Mouse (Mus musculus) adipocyte (in vitro differentiated cells): ENCODE measurements at regions not wholly inside any gene's neighbourhood (a gene's known extent, or its start where the extent isn't known, plus 50 kb on each side); places are given as distances from the start of the nearest gene placed in this dataset.

Source experiments
- DNase-seq: peaks from one replicate; pipeline ENCODE4 v3.0.0-alpha.2; 2016; ENCODE audit warnings: low spot score

DNA sequence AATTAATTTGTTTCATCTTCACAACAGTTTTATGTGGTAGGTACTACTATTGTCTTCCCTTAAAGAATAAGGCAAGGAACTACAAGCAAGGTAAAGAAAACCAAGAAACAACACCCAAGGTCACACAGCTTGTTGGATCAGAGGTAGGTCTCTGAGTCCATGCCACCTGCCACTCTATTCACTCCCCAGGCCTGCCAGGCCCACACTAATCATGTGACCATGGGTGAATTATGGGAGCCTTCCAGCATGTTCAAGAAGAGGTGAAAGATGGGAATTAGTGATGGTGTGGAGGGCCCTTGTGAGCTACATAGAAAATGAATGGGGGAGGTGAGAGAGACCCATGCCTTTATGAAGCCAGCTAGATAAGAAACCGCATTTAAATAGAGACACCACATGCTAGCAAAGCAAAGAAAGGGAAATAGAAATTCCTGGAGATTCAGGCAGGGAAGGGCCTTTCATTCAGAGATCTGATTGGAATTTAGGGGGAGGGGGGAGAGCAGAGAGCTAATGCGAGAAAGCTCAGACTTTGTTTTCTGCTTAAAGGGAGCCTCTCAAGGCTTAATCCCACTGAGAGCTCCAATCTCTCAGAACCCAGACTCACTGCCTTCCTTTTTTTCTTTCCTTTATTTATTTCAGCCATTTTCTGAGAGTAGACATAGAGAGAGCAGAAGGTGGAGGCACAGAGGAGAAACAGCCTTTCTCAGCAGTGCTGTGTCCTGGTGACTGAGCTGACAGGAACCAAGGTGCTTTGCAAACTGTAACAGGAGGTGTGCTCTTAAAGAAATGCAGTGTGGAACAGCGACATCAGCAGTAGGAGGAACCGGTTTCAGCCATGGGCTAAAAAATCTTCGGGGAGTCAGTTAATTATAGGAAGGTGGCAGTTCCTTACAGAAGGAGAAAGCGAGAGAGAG is 160.0 kb downstream of the Spata19 start:
- DNase-seq: no peak

DNA sequence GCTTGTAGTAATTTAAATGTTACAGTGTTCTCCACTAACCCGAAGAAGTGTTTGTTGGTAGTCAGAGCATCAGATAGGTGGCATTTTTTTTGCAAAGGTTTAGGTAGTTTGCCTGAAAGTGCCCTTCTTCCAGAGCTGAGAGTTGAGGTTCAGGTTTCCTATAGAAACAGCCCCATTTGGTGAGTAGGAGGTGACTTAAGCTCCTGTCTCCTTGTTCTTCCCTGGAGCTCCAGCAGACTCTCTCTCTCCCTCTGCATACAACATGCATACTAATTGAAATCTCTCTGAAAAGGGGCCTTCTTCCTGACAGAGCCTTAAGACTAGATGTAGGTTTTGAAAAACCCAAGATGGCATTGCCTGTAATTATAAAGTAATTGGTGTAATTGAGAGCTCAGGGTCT is 161.3 kb downstream of the Spata19 start:
- no peak for DNase-seq

DNA sequence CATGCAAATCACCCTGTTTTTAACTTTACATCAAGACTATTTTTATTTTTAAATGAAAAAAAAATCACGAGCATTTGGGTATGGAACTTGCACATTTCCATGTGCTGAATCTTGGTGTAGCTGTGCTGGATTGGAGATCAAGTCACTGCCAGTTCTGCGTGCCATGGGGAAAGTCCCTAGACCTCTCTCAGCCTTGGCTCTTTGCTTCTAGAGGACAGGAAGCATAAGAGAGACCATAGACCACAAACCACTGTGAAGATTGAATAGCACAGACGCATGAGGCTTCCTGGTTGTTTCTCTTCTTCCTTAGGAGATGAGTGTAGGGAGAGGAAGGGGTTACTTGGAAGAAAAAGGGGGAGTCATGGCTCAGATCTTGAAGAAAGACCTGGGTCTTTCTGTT is 161.7 kb downstream of the Spata19 start:
- no peak for DNase-seq

DNA sequence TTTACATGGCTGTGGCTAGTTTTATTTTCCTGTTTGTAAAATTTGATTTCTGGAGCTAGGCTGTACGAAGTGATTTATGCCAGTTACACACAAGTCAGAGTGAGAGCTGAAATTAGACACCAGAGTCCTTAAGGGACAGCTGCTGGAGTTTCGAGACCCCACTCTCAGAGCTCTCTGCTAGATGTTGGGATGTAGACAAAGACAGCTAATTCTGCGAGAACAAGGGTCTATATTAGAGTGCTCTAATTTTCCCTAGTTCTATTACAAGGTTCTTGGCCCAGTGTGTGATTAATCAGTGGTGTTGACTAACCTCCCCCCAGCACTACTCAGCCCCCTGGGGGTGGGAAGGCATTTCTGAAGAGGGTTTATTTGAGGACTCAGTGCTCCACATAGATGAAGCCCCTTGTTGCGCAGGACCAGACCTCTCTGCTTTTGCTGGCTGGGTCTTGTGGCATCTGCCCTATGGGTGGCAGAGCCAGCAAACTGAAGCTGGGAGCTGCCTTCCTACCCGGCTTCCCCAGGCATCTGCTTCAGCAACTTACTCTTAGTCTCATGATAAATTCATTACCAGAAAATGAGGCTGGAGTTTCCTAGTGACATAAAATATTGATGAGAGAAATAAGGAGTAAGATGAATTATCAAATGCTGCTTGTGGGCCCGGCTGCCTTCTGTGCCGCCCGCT is 171.9 kb downstream of the Spata19 start:
- no peak for DNase-seq

DNA sequence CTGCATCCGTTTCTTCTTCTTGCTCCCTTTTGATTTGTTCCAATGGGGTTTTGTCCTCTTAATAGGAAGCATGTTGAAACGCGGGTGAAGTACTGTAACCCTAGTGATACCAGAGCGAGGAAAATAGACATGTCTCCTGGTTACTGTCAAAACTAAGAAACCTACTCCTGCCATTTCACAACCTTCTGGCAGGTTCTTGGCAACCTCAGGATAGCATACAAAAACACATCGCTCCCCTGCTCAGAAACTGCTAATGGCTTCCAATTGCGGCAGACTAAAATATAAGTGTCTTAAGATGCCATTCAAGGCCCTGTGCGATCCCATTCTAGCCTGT is 172.4 kb downstream of the Spata19 start:
- no peak for DNase-seq

DNA sequence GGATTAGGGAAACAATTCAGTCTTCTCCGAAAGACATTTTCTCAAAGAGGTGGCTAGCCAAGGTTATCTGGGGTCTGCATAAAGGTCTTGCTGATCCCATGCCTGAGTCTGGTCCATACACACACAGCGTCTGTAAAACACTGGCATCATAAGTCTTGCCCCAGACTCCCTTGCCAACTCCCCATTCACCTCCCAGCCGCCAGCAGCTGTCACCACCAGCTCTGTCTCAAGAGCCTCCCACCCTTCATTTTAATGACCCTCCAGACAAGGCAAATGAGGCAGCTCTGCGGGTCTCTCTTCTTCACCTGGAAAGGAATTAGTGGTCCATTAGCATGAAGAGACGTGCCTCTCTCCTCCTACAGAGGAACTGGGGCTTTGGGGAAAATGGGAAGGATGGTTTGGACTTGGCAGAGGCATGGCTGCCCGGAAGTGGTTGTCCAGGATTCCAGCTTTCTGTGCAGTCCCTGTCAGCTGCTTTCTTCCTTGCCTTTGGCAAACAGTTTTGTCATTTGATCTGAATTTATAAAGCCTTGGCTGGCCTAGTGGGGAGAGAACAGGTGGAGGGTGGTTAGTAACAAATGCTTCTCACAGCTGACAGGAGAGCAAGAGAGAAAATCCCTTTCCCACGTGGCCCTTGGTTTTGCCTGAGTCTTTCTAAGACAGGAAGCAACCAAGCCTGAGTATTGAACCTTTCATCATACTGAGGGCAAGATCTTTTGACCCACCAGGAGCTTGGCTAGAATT is 173.3 kb upstream of the Opcml start:
- no peak for DNase-seq

DNA sequence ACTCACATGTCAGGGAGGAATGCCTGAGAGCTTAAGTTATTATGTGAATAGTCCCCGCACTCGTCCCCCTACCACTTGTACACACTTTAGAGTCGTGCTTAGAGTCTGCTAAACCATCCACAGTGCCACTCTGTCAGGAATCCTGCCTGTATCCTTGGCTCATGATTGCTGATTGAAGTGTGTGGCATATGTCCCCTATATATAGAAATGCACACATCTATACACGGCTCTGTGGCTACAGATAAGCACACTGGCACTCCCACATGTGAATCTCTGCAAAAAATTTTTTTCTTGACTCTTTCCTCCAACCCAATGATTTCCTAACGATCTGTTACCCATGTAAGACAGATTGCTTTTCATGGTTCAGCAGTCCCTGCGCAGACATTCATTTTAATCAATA is 155.7 kb upstream of the Opcml start:
- DNase-seq: no peak

DNA sequence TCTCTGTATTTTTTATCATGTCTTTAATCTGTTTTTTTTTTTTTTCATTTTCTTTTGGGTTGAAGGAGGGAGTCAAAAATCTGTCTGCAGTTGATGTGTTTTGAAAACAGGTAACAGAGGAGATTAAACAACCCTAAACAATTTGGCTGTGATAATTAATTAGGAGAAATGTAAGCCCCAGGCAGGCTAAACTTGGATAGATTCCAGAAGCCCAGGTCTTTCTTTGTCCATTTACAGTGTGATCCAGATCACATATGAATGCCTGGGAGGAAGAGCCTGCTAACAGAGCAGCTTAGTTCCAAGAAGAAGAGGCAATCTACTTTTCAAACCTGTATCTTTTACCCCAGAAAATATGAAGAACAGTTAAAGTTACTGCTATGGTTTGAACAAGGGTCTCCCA is 150.0 kb upstream of the Opcml start:
- DNase-seq: no peak

DNA sequence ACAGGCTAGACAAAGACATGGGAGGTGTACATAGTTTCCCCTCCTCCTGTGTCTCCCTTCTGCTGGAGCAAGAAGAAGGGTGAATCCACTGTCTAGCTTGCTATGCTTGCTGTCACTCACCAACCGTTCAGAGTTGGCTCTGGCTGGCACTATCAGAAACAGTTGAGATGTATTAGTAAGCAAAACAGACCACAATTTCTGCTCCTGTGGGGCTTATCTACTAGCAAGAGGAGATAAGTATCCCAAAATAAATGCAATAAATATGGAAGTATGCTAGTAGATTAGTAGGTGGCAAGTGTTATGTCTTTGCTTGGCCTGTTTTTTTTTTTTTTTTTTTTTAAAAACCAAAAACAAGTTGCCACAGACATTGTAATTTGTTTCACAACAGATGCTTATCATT is 147.3 kb upstream of the Opcml start:
- DNase-seq: no peak

DNA sequence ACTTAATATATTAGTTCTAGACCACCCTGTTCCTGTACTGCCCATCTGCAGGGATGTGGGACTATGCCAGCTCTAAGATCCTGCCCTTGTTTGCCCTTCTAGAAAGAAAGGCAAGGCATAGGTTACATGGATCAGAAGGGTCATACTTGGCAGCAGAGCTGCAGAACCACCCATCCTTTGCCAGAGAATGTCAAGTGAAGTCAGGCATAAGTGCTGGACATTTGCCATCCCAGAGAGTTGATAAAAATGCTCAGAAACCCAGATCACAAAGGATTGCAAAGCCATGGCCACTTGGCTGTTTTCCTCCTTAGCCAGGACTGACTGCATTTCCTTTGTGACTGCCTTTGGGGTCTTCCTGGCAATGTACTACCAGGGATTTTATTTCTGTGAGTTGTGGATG is 146.7 kb upstream of the Opcml start:
- DNase-seq: no peak

DNA sequence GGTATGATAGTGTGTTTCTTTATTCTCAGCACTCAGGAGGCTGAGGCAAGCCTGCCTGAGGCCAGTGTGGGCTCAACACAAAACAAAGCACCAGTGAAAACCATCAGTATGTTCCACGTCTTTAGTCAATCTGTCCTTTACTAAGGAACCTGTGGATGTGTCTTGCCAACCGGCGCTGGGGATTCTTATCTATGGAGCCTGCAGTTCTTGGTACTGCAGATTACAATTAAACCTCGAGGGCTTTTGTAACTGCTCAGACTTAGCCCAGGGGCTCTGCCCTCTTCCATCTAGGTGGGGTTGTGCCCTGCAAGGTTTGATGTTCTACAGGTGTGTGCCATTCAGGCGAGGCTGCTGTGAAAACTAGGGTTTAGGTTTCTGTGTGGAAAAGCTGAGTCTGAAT is 145.1 kb upstream of the Opcml start:
- DNase-seq: no peak

DNA sequence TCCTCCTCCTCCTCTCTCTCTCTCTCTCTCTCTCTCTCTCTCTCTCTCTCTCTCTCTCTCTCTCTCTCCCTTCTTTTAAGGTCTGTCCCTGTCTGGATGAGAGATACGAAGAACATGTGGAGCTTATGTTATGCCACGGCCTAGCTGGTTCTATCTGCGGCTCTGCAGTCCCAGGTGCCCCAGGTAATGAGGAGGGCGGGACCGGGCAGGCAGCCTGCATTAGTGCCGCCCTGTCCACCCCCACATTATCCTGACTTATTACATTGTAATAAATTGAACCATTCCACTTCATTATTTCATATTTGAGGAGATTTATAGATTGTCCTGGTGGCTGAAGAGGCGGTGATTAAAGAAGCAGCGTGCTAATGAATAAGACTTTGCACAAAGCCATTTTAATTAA is 144.5 kb upstream of the Opcml start:
- no peak for DNase-seq

DNA sequence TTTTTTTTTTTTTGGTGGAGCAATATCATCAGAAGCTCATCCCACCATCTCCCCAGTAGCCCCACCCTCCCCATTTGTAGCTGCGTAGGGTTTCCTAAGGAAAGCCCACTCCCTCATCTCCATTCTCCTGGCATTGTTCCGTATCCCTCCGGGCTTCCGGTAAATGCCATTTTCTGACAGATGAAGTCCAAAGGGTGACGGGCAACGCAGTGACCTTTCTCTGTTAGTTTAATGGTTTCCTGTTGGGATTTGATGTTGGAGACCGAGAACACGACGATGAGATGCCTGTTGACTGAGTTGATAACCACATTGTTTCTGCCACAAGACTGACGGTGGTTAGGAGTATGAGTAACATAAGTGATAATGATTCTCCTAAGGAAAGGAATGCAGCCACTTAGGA is 143.6 kb upstream of the Opcml start:
- no peak for DNase-seq

DNA sequence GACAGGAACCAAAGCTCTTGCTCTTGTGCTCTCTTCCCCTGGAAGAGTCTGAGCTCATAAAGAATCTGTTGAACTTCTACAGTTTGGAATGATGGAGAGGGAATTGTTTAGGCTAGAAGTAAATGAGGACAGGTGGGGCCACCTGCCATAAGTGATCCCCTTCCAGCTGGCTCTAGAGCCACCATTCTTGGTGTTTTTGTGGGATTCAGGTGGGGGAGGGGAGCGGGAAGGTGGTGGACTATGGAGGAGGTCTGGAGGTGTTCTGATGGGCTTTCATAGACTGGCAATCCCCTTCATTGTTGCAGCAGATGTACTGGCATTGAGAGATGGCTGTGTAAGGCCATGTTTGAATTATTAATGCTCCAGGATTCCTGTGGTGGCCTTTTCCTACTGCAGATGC is 132.6 kb upstream of the Opcml start:
- no peak for DNase-seq

DNA sequence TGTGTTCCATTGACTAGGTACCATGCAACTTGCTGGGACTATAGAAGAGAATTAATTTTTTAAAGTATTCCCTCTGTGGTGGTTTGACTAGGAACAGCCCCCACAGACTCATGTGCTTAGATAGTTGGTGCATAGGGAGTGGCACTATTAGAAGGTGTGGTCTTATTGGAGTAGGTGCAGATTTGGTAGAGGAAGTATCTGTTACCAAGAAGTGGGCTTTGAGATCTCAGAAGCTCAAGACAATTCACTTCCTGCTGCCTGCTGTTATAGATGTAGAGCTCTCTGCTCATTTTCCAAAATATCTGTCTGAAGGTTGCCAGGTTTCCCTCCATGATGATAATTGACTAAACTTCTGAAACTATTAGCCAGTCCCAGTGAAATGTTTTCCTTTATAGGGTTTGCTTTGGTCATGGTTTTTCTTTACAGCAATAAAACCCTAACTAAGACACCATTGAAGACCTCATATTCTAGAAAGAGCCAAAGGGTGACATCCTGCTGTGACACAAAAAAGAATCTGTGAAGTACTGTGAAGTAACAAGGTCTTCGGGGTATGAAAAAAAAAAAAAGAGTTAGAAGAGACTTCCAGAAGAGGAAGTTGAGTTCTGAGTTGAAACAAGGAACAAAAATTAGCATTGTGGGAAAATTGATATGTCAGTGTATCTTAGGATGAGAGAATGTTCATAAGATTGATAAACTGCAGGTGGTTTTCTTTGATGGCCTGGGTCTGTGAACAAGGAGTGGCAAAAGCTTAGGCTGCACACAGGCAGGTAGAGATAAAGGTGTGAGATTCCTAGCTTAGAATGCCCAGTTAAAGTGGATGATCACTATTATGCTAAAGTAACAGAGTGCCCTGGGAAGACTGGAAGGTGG is 128.9 kb upstream of the Opcml start:
- DNase-seq: no peak

DNA sequence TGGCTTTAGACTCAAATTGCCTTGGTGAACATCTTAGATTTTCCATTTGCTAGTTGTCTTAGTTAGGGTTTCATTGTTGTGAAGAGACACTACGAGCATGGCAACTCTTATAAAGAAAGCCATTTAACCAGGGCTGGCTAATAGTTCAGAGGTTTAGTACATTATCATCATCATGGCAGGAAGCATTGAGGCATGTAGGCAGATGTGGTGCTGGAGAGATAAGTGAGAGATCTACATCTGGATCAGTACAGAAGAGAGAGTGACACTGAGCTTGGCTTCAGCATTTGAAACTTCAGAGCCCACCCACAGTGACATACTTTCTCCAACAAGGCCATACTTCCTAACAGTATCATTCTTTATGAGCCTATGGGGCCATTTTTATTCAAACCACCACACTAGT is 127.3 kb upstream of the Opcml start:
- no peak for DNase-seq

DNA sequence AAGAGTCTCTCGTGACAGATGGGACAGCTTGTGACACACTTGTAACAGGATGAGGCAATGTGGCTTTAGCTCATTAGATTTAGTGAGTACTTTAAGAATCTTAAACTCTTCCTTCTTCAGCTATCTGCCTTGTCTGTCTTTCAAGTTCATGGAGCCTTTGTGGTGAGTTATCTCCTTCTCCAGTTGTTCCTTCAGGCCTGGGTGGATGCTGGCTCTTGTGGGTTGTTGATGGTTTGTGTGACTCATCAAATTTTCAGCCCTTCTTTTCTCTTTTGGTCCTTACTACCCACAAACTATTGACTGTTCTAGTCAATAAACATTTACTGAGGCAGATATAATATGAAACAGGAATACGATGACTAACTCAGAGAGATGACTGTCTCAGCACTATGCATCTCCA is 124.9 kb upstream of the Opcml start:
- no peak for DNase-seq

DNA sequence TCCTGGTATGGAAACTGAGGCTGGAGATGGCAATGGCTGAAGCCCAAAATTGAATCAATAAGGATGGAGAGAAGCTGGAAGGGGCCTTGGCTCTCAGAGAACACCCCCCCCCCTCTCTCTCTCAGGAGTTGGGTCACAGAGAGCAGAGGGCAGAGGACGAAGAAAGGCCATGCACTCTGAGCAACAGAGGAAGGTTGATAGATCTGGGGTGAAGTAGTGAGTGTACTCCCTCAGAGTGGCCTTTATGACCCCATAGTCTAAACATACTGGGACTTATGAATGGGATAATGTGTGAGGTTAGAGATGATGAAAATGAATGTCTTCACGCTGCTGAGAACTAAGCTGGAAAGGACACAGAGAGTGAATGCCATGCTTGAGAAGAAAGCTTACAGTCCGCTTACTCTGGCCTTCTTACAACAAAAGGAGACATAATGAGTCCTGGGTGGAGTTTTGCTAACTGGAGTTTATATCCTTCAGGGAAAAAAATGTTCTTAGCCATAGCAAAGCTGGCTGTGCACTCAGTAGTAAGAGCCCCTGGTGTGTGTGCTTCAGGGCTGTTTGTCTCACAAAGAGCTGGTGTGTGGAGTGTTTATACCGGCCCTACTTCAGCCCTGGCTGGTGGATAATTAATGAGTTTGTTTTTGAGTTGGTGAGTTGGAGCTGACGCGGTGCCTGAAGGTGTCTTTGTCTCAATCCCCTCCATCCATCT is 120.4 kb upstream of the Opcml start:
- no peak for DNase-seq

DNA sequence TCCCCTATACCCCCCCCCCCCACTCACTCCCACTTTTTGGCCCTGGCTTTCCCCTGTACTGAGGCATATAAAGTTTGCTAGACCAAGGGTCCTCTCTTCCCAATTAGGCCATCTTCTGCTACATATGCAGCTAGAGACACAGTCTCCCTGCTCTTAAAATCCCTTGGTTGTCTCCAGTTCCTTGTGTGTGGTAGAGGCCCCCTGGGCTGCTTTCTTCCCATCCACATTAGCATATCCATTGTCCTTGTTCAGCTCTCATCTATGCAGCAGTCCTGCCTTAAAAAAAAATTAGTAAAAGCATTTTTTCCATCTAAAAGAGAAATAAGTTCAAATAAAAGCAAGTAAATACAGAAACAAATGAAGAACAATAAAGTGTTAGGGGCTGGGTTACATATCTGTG is 105.2 kb upstream of the Opcml start:
- DNase-seq: no peak

DNA sequence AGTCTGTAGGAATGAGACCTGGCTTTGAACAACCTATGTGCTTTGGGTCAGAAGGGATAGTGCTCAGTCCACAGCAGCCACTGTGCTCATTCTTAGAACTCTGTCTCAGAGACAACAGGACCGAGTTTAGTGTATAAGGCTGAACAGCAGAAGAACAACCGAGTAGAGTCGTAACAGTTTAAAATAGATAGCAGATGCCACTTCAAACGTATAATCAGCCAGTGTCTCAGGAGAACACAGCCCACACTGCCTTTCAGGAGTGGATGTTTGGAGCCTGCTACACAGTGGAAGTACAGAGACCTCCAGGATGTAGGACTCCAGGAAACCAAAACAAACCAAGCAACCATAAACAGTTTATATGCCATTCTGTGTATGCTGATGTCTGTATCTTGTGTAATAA is 99.0 kb upstream of the Opcml start:
- no peak for DNase-seq

DNA sequence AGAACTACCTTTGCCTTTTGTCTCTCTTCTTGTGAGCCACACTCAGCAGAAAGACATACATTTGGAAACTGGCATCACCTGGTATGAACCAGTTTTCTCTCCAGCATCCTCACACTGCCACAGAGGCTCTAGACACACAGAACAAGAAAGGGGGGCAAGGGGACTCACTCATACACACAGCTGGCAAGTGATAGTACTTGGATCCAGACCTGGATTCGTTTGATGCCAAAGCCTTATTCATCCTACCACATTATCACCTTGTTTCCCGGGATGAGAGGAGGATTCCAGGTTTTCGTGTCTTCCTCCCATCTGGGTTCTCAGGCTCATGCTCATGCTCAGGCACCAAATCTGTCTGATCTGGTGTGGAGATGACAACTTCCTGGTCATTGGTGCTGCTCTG is 97.8 kb upstream of the Opcml start:
- no peak for DNase-seq
